Comparison of ENCODE assay signal across 10 mouse cellular contexts in genomic region chr15:7222809-7223208, GRCm38 (mm10).
DNase-seq lines count a peak whose midpoint lies in the region; ATAC-seq lines count a peak whose summit lies in the region.
"Had no signal": no experiment of that assay in that cellular context is flagged by ENCODE, and none has a peak within 500 bp of the region (broad histone marks: within the 10 kb centered on the region; RNA-seq: fewer than 3 reads in every experiment).

No protein-coding gene starts in this region.

- H3K27ac ChIP-seq in brown adipose tissue, adult 24 weeks (replicated peaks; ENCODE audit: low read depth, low read length), result 0 out of 2 replicates have a peak overlapping the region, but pooled peaks have one; percentile 20
- H3K27ac ChIP-seq in embryonic facial prominence, embryonic 12.5 days, result 0 out of 2 replicates have a peak overlapping the region, but pooled peaks have one; percentile 5
- H3K27ac ChIP-seq in heart, embryonic 12.5 days (ENCODE audit: poor library complexity, severe bottlenecking), result peak overlapping the region; percentile 92
- peak overlapping the region; percentile 81 for H3K27ac ChIP-seq in lung, embryonic 16.5 days (ENCODE audit: low read length)
- H3K27ac ChIP-seq: forebrain, embryonic 10.5 days had no signal

- peak overlapping the region; percentile 17 for H3K4me2 ChIP-seq in embryonic facial prominence, embryonic 12.5 days (replicated peaks)
- peak overlapping the region; percentile 60 for H3K4me2 ChIP-seq in heart, embryonic 12.5 days
- peak overlapping the region; percentile 13 for H3K4me2 ChIP-seq in lung, embryonic 16.5 days (ENCODE audit: low read depth, low read length)

- no peak overlapping the region for H3K9ac ChIP-seq in embryonic facial prominence, embryonic 12.5 days
- peak overlapping the region; percentile 55 for H3K9ac ChIP-seq in heart, embryonic 12.5 days
- peak overlapping the region; percentile 43 for H3K9ac ChIP-seq in lung, embryonic 16.5 days (ENCODE audit: low read length)

- no peaks in the 10 kb centered on the region for H3K27me3 ChIP-seq in embryonic facial prominence, embryonic 12.5 days
- no peaks in the 10 kb centered on the region for H3K27me3 ChIP-seq in heart, embryonic 12.5 days (replicated peaks)
- no peaks in the 10 kb centered on the region for H3K27me3 ChIP-seq in lung, embryonic 16.5 days (ENCODE audit: control insufficient read depth, insufficient read depth, low read depth, low read length)

- ATAC-seq in embryonic facial prominence, embryonic 12.5 days (ENCODE audit: insufficient number of reproducible peaks, insufficient read depth, low FRiP score, low TSS enrichment), result 0 out of 2 replicates have a peak, but pooled peaks have one; percentile 23
- ATAC-seq in heart, embryonic 12.5 days (ENCODE audit: insufficient number of reproducible peaks, low FRiP score), result peak; percentile 68; the same call in 1 of the 2 replicates
- ATAC-seq in lung, embryonic 16.5 days (ENCODE audit: low read depth), result peak; percentile 92
- no peak for ATAC-seq in inflammation-experienced regulatory T-cells, adult 6 months

- H3K4me1 ChIP-seq in brown adipose tissue, adult 24 weeks (ENCODE audit: control insufficient read depth, insufficient read depth, insufficient read length, low read length), result peaks cover 5% of the 10 kb centered on the region; the same call in 1 of the 2 replicates
- H3K4me1 ChIP-seq in embryonic facial prominence, embryonic 12.5 days, result peaks cover 16% of the 10 kb centered on the region
- H3K4me1 ChIP-seq in heart, embryonic 12.5 days (replicated peaks), result peaks cover 30% of the 10 kb centered on the region
- H3K4me1 ChIP-seq in lung, embryonic 16.5 days (replicated peaks; ENCODE audit: control insufficient read depth, insufficient read depth, low read length), result peaks cover 27% of the 10 kb centered on the region

- DNase-seq in frontal cortex, postnatal 10 days (ENCODE audit: low spot score in 2 of 2), result no peak
- no peak for DNase-seq in testis, postnatal 14 days (ENCODE audit: low spot score)
- DNase-seq: kidney, adult 9 months; thymus, adult 18-20 months had no signal

- H3K9me3 ChIP-seq in embryonic facial prominence, embryonic 12.5 days, result no peaks in the 10 kb centered on the region
- H3K9me3 ChIP-seq in heart, embryonic 12.5 days (replicated peaks), result no peaks in the 10 kb centered on the region
- no peaks in the 10 kb centered on the region for H3K9me3 ChIP-seq in lung, embryonic 16.5 days (ENCODE audit: control insufficient read depth, low read length)
- H3K9me3 ChIP-seq: forebrain, embryonic 10.5 days had no signal

- no peak overlapping the region for H3K4me3 ChIP-seq in brown adipose tissue, adult 24 weeks (ENCODE audit: insufficient read depth, low read depth, low read length)
- no peak overlapping the region for H3K4me3 ChIP-seq in embryonic facial prominence, embryonic 12.5 days
- H3K4me3 ChIP-seq in heart, embryonic 12.5 days, result peak overlapping the region; percentile 27
- no peak overlapping the region for H3K4me3 ChIP-seq in lung, embryonic 16.5 days (ENCODE audit: low read length)
- H3K4me3 ChIP-seq: forebrain, embryonic 10.5 days had no signal

- 25% methylated on average over 11 of the region's 11 CpGs for WGBS in embryonic facial prominence, embryonic 12.5 days
- 17% methylated on average over 11 of the region's 11 CpGs for WGBS in heart, embryonic 12.5 days
- 21% methylated on average over 11 of the region's 11 CpGs for WGBS in lung, embryonic 16.5 days

- no peaks in the 10 kb centered on the region for H3K36me3 ChIP-seq in embryonic facial prominence, embryonic 12.5 days
- H3K36me3 ChIP-seq in heart, embryonic 12.5 days, result no peaks in the 10 kb centered on the region
- no peaks in the 10 kb centered on the region for H3K36me3 ChIP-seq in lung, embryonic 16.5 days (ENCODE audit: control insufficient read depth, insufficient read depth, low read length)
- H3K36me3 ChIP-seq: forebrain, embryonic 10.5 days had no signal

Comparison
In these comparisons a context has a peak if more than half of its experiments do, and no peak if none do; other contexts are left out.
1. H3K27ac ChIP-seq: peak in every context shown above with its lines; median percentile 92 in heart, embryonic 12.5 days; 81 in lung, embryonic 16.5 days; 20 in brown adipose tissue, adult 24 weeks; 5 in embryonic facial prominence, embryonic 12.5 days.